Mouse (Mus musculus) CD4-positive, CD25-positive, alpha-beta regulatory T cell, adult 9 weeks (primary cell): Measurements from ENCODE around the gene Olfr573-ps1. TPM values are rescaled to one million over a fixed set of nuclear protein-coding genes. Genes with fewer than 3 reads are reported as not detected.

Source experiments
- polyA plus RNA-seq: library from polyadenylated mRNA; unstranded; fragments of 100-300 nt; shearing (Covaris generic); gene quantifications from one replicate; pipeline ENCODE4 v1.2.1, GENCODE M21; 2017

The Olfr573-ps1 gene
- polyA plus RNA-seq = not detected

GRCm38 (mm10) chr7:102942475-102942874 lies at the start of gene Olfr573-ps1:
Gene Olfr573-ps1, minus strand, starts transcription at chr7:102942575.

GRCm38 (mm10) chr7:102989224-102989623 lies 46.8 kb upstream of the Olfr573-ps1 start, which contains the start of gene Olfr578:
Gene Olfr578, minus strand, starts transcription at chr7:102989324.

GRCm38 (mm10) chr7:102975843-102976242 lies 33.5 kb upstream of the Olfr573-ps1 start, which contains the start of gene Olfr577:
Gene Olfr577, minus strand, starts transcription at chr7:102975943.

GRCm38 (mm10) chr7:102962360-102962759 lies 20.0 kb upstream of the Olfr573-ps1 start, which contains the start of gene Olfr576:
Gene Olfr576, plus strand, starts transcription at chr7:102962660.

GRCm38 (mm10) chr7:102958593-102958992 lies 16.2 kb upstream of the Olfr573-ps1 start, which contains the start of gene Olfr575:
Gene Olfr575, minus strand, starts transcription at chr7:102958775.

GRCm38 (mm10) chr7:102948167-102948566 lies 5.8 kb upstream of the Olfr573-ps1 start, which contains the start of gene Olfr574:
Gene Olfr574, plus strand, starts transcription at chr7:102948467.

GRCm38 (mm10) chr7:102924109-102924508 lies 18.3 kb downstream of the Olfr573-ps1 start, which contains the start of gene Olfr572:
Gene Olfr572, plus strand, starts transcription at chr7:102924409.

GRCm38 (mm10) chr7:102917032-102917875 lies 25.1 kb downstream of the Olfr573-ps1 start, which contains the start of gene Olfr571:
Gene Olfr571, minus strand, starts transcription at chr7:102917536.

Other genes with a start within 250 kb of the Olfr573-ps1 start
- gene Olfr557, start 246.7 kb downstream of the Olfr573-ps1 start, polyA plus RNA-seq = not detected
- not detected for gene Olfr558, start 240.4 kb downstream of the Olfr573-ps1 start, polyA plus RNA-seq
- not detected for gene Olfr33, start 223.5 kb downstream of the Olfr573-ps1 start, polyA plus RNA-seq
- gene Olfr559, start 215.1 kb downstream of the Olfr573-ps1 start, polyA plus RNA-seq = not detected
- gene Olfr560, start 183.2 kb downstream of the Olfr573-ps1 start, polyA plus RNA-seq = not detected
- gene Olfr78, start 183.1 kb downstream of the Olfr573-ps1 start, polyA plus RNA-seq = not detected
- not detected for gene Olfr561, start 171.4 kb downstream of the Olfr573-ps1 start, polyA plus RNA-seq
- not detected for gene Olfr564, start 139.1 kb downstream of the Olfr573-ps1 start, polyA plus RNA-seq
- not detected for gene Olfr566, start 83.8 kb downstream of the Olfr573-ps1 start, polyA plus RNA-seq
- not detected for gene Olfr568, start 65.5 kb downstream of the Olfr573-ps1 start, polyA plus RNA-seq
- not detected for gene Olfr569, start 51.7 kb downstream of the Olfr573-ps1 start, polyA plus RNA-seq
- gene Olfr570, start 48.0 kb downstream of the Olfr573-ps1 start, polyA plus RNA-seq = not detected
- gene Olfr571, start 25.0 kb downstream of the Olfr573-ps1 start, polyA plus RNA-seq = not detected
- not detected for gene Olfr572, start 18.2 kb downstream of the Olfr573-ps1 start, polyA plus RNA-seq
- not detected for gene Olfr574, start 5.9 kb upstream of the Olfr573-ps1 start, polyA plus RNA-seq
- not detected for gene Olfr575, start 16.2 kb upstream of the Olfr573-ps1 start, polyA plus RNA-seq
- not detected for gene Olfr576, start 20.1 kb upstream of the Olfr573-ps1 start, polyA plus RNA-seq
- not detected for gene Olfr577, start 33.4 kb upstream of the Olfr573-ps1 start, polyA plus RNA-seq
- not detected for gene Olfr578, start 46.7 kb upstream of the Olfr573-ps1 start, polyA plus RNA-seq
- not detected for gene Olfr582, start 95.4 kb upstream of the Olfr573-ps1 start, polyA plus RNA-seq
- not detected for gene Olfr583, start 108.7 kb upstream of the Olfr573-ps1 start, polyA plus RNA-seq
- gene Olfr584, start 139.3 kb upstream of the Olfr573-ps1 start, polyA plus RNA-seq = not detected
- gene Olfr585, start 155.1 kb upstream of the Olfr573-ps1 start, polyA plus RNA-seq = not detected
- gene Olfr586, start 183.1 kb upstream of the Olfr573-ps1 start, polyA plus RNA-seq = not detected
- gene Olfr588-ps1, start 198.3 kb upstream of the Olfr573-ps1 start, polyA plus RNA-seq = not detected
- gene Olfr589, start 213.8 kb upstream of the Olfr573-ps1 start, polyA plus RNA-seq = not detected
- not detected for gene Olfr591, start 235.8 kb upstream of the Olfr573-ps1 start, polyA plus RNA-seq
- gene Olfr592, start 242.2 kb upstream of the Olfr573-ps1 start, polyA plus RNA-seq = not detected